Mouse (Mus musculus) WW6 (cell line): ENCODE data around the gene Spryd7.
A peak's percentile ranks its signal among the peaks of the same experiment; 100 is the strongest.

ENCODE experiments used
- DNase-seq: peaks from one replicate; pipeline ENCODE4 v3.0.0-alpha.2; 2013; ENCODE audit warnings: low read depth, low spot score

Spryd7 gene

DNA sequence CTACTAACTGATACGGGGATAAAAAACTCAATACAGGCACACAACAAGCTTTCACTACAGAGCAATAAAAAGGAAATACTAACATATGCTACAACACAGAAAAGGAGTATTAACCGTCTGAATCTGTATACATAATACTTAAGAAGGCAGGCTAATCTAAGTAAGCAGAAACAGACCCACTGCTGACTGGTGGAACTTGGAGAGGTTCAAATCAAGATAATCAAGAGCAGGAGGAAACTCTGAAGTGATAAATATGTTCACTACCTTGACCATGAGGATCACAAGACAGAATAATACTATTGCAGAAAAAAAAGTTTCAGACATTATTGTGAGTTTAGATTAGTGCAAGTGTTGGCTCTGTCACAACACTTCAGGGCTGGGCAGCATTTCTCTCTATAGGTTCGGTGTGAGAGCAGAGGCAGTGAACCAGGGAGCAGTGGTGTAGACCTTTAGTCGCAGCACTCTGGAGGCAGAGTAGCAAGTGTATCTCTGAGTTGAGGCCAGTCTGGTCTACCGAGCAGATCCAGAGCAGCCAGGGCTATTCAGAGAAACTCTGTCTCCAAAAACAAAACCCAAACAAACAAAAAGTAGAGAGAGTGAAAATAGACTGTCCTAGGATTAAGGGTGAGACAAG, 19.9 kb downstream of the Spryd7 start:
- no peak for DNase-seq

DNA sequence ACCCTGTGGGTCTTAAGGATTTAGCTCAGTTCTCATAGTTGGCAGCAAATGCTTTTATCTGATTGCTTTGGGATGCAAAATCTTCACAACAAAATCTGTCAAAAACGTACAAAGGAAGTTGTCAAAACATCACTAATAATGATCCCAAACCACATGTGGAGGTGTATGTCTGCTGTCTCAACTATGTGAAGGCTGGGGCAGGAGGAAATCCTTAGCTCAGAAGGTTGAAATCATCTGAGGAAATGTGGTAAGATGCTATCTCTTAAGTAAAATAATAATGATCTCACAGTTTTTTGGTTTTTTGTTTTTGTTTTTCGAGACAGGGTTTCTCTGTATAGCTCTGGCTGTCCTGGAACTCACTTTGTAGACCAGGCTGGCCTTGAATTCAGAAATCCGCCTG, 20.9 kb downstream of the Spryd7 start:
- no peak for DNase-seq

DNA sequence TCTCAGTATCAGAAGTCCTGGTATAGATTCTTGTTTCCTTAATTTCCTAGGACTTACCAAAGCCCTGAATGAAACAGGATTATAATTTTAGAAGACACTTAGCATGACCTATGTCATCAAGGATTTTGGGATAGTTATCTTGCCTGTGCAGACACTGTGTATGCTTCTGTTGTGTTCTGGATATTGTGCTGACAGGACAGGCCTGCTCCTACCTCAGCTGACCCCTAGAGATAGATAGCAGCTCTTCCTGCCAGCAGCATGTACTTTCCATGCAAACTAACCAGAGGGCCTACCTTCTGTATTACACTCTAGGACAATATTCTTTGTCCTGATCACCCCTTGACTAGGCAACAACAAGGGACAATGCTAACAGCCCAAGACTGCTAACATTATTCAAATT, 25.7 kb downstream of the Spryd7 start:
- no peak for DNase-seq

GRCm38 (mm10) chr14:61530396-61530795, 26.3 kb downstream of the Spryd7 start:
- no peak for DNase-seq

- no peak for DNase-seq
These were observed 27.2 kb downstream of the Spryd7 start for GRCm38 (mm10) chr14:61529533-61529932.

- DNase-seq = no peak
These were observed 30.7 kb downstream of the Spryd7 start for GRCm38 (mm10) chr14:61526006-61526405.

DNA sequence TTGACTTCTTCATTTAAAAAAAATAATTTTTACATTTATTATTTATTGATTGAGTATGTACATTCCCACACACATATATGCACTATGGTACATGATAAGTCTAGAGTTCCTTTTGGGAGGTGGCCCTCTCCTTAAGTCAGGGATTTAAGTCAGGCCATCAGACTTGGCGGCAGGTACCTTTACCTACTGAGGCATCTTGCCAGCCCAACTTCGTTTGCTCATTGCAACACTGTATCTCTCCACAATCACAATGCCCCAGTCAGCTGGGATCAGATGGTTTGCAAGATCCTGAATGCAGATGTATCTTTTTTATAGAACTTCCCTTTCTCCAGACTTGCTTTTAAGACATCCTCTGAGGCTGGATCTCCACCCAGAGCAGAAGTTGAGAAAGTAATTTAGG, 32.9 kb downstream of the Spryd7 start:
- no peak for DNase-seq

DNA sequence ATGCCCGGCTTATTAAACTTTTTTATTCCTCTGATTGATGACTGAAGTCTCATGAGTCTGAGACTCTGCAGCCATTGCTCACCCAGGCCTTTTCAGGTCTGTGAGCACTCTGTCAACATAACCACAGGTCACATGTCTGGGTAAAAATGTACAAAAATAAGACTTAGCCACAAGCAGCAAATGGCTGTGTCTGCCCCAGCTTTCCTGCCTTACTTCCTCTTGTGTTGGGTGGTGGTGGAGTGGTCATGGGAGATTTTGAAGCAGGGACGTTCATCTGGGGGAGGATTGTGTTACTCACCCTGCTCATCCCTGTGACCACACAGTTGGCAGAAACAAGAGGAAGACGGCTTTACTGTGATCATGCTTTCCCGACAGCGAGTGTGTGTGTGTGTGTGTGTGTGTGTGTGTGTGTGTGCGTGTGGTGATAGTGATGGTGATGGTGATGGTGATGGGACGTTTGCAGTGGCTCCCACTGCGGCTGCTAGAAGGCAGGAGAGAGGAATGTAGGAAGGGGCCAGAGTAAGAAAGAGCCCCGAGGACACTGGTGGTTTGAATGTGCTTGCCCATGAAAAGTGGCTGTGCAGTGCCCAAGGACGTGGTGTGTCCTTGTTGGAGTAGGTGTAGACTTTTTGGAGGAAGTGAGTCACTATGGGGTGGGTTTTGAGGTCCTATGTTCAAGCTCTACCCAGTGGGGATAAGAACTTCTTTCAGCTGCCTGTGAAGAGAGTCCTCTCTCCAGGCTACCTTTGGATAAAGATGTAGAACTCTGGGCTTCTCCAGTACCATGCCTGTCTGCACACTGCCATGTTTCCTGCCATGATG, 37.8 kb downstream of the Spryd7 start:
- DNase-seq = no peak

- DNase-seq = no peak
These were observed 39.9 kb downstream of the Spryd7 start for GRCm38 (mm10) chr14:61516471-61517426.

GRCm38 (mm10) chr14:61511494-61511893, 45.2 kb downstream of the Spryd7 start:
- no peak for DNase-seq

DNA sequence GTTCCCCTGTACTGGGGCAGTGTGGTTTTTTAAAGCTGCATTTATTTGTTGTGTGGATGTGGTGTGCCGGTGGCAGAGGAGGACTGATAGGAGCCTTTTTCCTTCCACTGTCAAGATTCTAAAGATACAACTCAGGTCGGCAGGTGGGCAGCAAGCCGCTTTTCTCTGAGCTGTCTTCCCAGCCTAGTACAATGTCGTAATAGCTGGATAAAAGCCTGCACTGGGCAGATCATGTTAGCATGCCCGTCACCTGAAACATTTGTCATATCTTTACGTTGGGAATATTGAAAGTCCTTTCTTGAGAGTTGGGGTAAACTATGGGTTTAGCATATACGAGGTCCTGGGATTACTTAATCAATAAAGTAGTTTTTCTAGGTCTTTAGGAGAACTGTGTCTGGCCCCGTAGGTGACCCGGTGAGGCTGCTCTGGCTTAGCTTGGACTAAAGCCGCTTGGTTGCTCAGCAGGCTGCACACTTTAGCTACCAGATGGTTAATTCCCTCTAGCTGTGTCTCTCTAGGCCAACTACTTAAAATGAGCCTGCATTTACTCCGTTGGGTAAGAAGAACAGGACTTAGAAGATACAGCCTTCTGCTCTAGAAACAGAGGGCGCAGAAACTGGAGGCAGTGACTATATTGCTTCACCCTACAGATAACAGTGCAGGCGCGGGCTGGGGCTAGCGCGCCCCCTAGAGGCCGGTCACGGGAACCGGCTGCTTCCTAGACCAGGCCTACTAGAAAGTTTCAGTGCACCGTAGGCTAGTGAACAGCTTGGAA, 58.8 kb downstream of the Spryd7 start:
- peak; percentile 45 for DNase-seq

GRCm38 (mm10) chr14:61493511-61494135, 63.1 kb downstream of the Spryd7 start:
- no peak for DNase-seq
